Mouse (Mus musculus) thymus, postnatal 36 days (tissue): ENCODE data around the gene Samd15.

ENCODE experiments used
- DNase-seq, 2 experiments: peaks; one replicate each; pipeline ENCODE4 v3.0.0; 2022; ENCODE audit warnings: mixed read lengths in 2 of 2

Samd15 gene

GRCm38 (mm10) chr12:87236882-87237483 lies 37.5 kb downstream of the Samd15 start:
- DNase-seq: no peak

- no peak for DNase-seq
Observed at GRCm38 (mm10) chr12:87238632-87239031, 39.1 kb downstream of the Samd15 start, which contains the start of gene Noxred1. Gene Noxred1, minus strand, starts transcription at chr12:87238732.

DNA sequence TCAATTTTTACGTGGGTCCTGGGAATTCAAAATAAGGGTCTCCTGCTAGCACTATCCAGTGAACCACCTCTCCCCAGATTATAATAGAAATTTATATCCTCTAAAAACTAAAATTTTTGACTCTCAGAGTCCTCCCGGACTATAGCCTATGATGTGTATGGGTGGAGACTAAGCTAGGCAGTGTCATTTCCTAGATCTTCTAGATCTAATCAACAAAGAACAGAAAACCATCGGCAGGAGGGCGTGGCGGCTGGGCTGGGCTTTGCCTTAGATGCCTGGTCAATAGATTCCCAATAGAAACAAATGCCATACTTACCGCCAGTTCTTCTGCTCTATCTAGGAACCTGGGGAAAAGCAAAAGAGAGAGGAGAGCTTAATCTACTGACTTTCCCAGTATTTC lies 50.6 kb downstream of the Samd15 start:
- no peak for DNase-seq

DNA sequence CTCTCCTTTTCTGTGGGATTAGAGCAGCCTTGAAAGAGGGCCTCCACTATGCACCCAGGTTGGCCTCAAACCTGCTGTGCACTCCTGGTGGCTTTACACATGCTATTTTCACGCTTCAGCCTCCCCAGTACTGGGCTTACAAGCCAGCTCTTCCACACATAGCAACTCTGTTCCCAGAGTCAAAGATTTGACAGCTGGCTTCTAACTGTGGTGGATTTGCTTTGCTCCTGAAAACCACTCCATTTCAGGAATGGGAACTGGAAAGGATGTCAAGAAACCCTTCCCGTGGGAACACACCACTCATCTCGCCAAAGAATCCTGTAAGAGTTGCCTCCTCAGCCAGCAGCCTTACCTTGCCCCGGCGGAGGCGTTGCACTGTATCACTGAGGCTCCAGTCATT lies 54.4 kb downstream of the Samd15 start:
- DNase-seq: no peak

GRCm38 (mm10) chr12:87256629-87257028 lies 57.1 kb downstream of the Samd15 start:
- DNase-seq: no peak

- DNase-seq: no peak
Observed at GRCm38 (mm10) chr12:87260562-87260961, 61.0 kb downstream of the Samd15 start.
